Mouse (Mus musculus) embryonic facial prominence, embryonic 11.5 days (tissue): ENCODE data around the gene Primpol. TPM values are rescaled to one million over a fixed set of nuclear protein-coding genes. Genes with fewer than 3 reads are reported as not detected.

Source experiments
- ATAC-seq: fragments of 200-750 bp; cut with Nextera tagmentation; replicated peaks from 2 replicates; pipeline ENCODE4 v1.8.0; 2017; ENCODE audit warnings: low read depth; ENCODE audit not compliant: insufficient number of reproducible peaks, low FRiP score, low TSS enrichment
- DNase-seq: peaks from one replicate; pipeline ENCODE4 v3.0.0-alpha.2; 2015; ENCODE audit warnings: low spot score
- H3K27ac ChIP-seq: fragments of 300-500 bp; sonication (generic); replicated peaks from 2 replicates; pipeline ENCODE4 v1.5.1; 2014; ENCODE audit warnings: mild to moderate bottlenecking, low read depth, low read length, control low read depth
- H3K27me3 ChIP-seq: fragments of 300-500 bp; sonication (generic); 2 replicates; pipeline ENCODE4 v1.6.1; 2014; ENCODE audit warnings: mild to moderate bottlenecking, low read length, moderate library complexity, mixed read lengths; ENCODE audit not compliant: control insufficient read depth, insufficient read depth
- H3K36me3 ChIP-seq: fragments of 300-500 bp; sonication (generic); replicated peaks from 2 replicates; pipeline ENCODE4 v1.6.1; 2014; ENCODE audit warnings: low read depth, mild to moderate bottlenecking, low read length, moderate library complexity, mixed read lengths; ENCODE audit not compliant: control insufficient read depth, insufficient read depth
- H3K4me1 ChIP-seq: fragments of 300-500 bp; sonication (generic); 2 replicates; pipeline ENCODE4 v1.6.1; 2014; ENCODE audit warnings: low read length, mixed read lengths; ENCODE audit not compliant: control insufficient read depth, insufficient read depth
- H3K4me2 ChIP-seq: fragments of 300-500 bp; sonication (generic); 2 replicates; pipeline ENCODE4 v1.6.1; 2014; ENCODE audit warnings: low read depth, mild to moderate bottlenecking, control low read depth, low read length, moderate library complexity
- H3K4me3 ChIP-seq: fragments of 300-500 bp; sonication (generic); 2 replicates; pipeline ENCODE4 v1.5.1; 2014; ENCODE audit warnings: low read depth, low read length, control low read depth
- H3K9ac ChIP-seq: fragments of 300-500 bp; sonication (generic); replicated peaks from 2 replicates; pipeline ENCODE4 v1.6.1; 2014; ENCODE audit warnings: mild to moderate bottlenecking, control low read depth, low read length
- H3K9me3 ChIP-seq: fragments of 300-500 bp; sonication (generic); replicated peaks from 2 replicates; pipeline ENCODE4 v1.6.1; 2016; ENCODE audit warnings: mild to moderate bottlenecking, low read length, inconsistent platforms, mixed read lengths; ENCODE audit not compliant: control insufficient read depth
- WGBS: fragments of 180-500 bp; shearing (Covaris S2); extraction: QIAGEN DNeasy Blood & Tissue Kit; methylation state at CpG from one replicate; pipeline ENCODE4 v1.1.7; 2014; 5-methylcytosine and 5-hydroxymethylcytosine counted together
- polyA plus RNA-seq: library from polyadenylated mRNA; unstranded; fragments of >200 nt; fragmentation: Nextera tagmentation; extraction: Ambion mirVana; gene quantifications from 2 replicates; pipeline ENCODE4 v1.2.1, GENCODE M21; 2014

Primpol gene
- polyA plus RNA-seq, 1 experiment from 2014 or later: 11.2 TPM

DNA sequence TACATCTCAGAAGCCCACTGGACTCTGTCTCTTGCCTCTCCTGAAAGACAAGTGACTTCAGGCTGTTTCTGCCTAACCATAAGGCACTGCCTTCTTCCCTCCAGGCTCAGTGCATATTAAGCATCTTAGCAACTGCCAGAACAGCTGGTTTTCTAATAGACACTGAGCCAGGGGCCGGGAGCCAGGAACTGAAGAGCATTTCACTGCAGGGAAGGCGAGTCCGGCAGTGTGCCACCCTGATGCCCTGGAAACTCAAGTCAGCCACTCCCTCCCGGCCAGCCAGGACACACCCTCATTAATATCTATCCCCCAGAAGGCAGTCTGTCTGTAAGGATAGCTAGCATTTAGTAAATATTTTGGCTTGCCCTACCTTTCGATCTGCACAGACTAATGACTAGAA lies 77.3 kb downstream of the Primpol start:
- ATAC-seq: no peak
- no peaks in the 10 kb centered on the region for H3K36me3 ChIP-seq
- H3K9ac ChIP-seq: no peak overlapping the region
- no peak overlapping the region for H3K4me2 ChIP-seq
- no peaks in the 10 kb centered on the region for H3K27me3 ChIP-seq
- no peaks in the 10 kb centered on the region for H3K9me3 ChIP-seq
- DNase-seq: no peak
- H3K27ac ChIP-seq: no peak overlapping the region
- H3K4me1 ChIP-seq: no peaks in the 10 kb centered on the region
- WGBS: 64% methylated on average over 5 of the region's 5 CpGs
- H3K4me3 ChIP-seq: no peak overlapping the region

DNA sequence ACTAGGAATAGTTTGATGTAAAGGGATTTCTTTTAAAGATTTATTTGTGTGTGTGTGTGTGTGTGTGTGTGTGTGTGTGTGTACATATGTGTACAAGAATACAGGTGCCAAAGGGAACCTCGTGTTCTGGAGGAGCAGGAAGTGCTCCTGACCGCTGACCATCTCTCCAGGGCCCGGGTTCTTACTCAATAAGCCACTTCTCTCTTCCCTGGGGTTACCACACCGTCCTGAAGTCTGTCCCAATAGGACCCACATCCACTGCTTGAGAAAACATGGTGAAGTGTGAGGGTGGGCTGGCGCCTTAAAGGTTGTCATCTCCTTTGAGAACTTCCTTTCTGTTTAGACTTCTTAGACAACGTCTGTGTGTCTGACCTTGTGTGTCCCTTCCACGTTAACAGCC lies 83.1 kb downstream of the Primpol start:
- 86% methylated on average over 7 of the region's 7 CpGs for WGBS

DNA sequence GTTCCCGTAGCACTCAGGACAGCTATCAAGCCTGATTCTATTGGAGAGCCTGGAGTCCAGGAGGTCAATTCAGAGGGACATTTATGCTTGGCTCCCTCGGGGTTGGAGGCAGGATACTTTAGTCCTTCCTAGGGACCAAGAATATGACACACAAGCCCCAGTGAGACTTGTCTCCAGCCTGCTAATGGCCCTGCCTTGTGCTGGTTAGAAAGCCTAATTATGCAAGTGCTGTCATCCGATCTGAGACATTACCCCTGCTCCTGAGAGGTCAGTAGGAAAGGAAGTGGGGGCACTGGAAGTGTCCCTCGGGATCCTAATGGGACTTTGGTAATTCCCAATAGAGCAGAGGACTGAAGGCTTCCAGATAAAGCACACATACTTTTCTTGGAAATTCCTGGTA lies 86.5 kb downstream of the Primpol start:
- no peaks in the 10 kb centered on the region for H3K9me3 ChIP-seq
- H3K36me3 ChIP-seq: no peaks in the 10 kb centered on the region; the same call in 1 of the 2 replicates
- no peak for ATAC-seq
- no peak for DNase-seq
- H3K9ac ChIP-seq: no peak overlapping the region
- H3K4me3 ChIP-seq: no peak overlapping the region
- H3K4me1 ChIP-seq: no peaks in the 10 kb centered on the region
- no peaks in the 10 kb centered on the region for H3K27me3 ChIP-seq
- no peak overlapping the region for H3K4me2 ChIP-seq
- no peak overlapping the region for H3K27ac ChIP-seq
- WGBS: 26% methylated on average over 4 of the region's 4 CpGs

More for the DNA sequence above, 83.1 kb downstream of the Primpol start:
- H3K27ac ChIP-seq: no peak overlapping the region
- H3K9me3 ChIP-seq: no peaks in the 10 kb centered on the region
- DNase-seq: no peak
- H3K9ac ChIP-seq: no peak overlapping the region
- no peak overlapping the region for H3K4me3 ChIP-seq
- no peak for ATAC-seq
- no peaks in the 10 kb centered on the region; the same call in 1 of the 2 replicates for H3K36me3 ChIP-seq
- no peaks in the 10 kb centered on the region for H3K27me3 ChIP-seq
- H3K4me1 ChIP-seq: no peaks in the 10 kb centered on the region
- H3K4me2 ChIP-seq: no peak overlapping the region

DNA sequence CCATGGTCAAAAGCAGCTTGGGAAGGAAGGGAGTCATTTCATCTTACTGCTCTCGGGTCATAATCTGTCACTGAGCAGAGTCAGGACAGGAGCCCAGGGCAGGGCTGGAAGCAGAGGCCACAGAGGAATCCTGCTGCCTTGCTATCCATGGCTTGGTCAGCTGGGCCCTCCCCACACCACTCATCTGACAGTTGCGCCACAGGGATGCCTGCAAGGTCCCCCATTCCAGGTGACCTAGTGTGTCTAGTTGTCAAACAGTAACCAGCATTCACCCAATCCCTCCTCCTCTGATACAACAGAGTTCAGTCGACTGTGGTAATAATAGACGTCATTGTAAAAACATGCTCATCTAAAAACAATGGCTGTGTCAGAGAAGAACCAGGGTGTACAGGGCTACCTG lies 87.5 kb downstream of the Primpol start:
- Histone ChIP-seq H3K27me3 (no peaks in the 10 kb centered on the region), H3K9me3 (no peaks in the 10 kb centered on the region), H3K9ac (no peak overlapping the region), H3K27ac (no peak overlapping the region), H3K4me1 (no peaks in the 10 kb centered on the region), H3K36me3 (no peaks in the 10 kb centered on the region; the same call in 1 of the 2 replicates), H3K4me3 (no peak overlapping the region), H3K4me2 (no peak overlapping the region)
- no peak for DNase-seq
- 71% methylated on average over 4 of the region's 4 CpGs for WGBS
- no peak for ATAC-seq

DNA sequence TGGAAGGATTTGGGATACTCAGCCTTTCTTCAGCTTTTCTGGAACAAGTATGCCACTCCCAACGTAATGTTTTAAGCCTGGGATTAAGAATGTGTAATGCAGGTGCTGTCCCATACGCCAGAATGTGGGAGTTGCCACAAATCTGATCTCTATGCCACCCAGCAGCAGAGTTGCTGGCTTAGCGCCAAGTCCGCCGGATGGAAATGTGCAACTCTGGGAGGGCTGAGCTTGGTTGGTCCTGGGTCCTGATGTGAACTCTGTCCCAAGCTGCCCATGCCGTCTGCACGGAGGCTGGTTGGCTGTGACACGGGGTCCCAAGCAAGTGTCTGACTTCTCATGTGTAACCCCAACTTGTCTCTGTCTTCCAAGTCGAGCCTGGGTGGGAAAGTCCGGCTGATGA lies 90.2 kb downstream of the Primpol start:
- no peaks in the 10 kb centered on the region for H3K4me1 ChIP-seq
- no peak overlapping the region for H3K9ac ChIP-seq
- WGBS: 79% methylated on average over 10 of the region's 10 CpGs
- H3K4me2 ChIP-seq: no peak overlapping the region
- H3K9me3 ChIP-seq: no peaks in the 10 kb centered on the region
- H3K4me3 ChIP-seq: no peak overlapping the region
- H3K27ac ChIP-seq: no peak overlapping the region
- no peaks in the 10 kb centered on the region for H3K27me3 ChIP-seq
- ATAC-seq (no peak), DNase-seq (no peak)
- no peaks in the 10 kb centered on the region; the same call in 1 of the 2 replicates for H3K36me3 ChIP-seq

DNA sequence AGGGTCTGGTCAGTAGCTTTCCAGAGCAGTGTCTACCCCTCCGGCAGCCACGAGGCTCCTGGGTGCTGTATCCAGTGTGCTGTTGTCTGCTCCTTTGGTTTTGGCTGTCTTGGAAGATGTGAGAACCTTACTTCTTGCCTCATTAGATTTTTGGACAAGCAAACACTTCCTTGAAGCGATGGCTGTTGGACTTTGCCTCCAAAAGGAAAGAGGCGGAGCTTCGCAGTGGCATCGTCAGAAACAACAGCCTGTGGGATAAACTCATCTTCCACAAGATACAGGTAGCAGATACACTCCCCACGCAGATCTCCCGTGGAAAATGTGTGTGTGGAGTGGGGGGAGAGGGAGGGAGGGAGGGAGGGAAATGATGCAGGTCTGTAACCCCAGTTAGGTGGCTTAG lies 90.9 kb downstream of the Primpol start:
- no peak overlapping the region for H3K9ac ChIP-seq
- no peaks in the 10 kb centered on the region for H3K9me3 ChIP-seq
- H3K27me3 ChIP-seq: no peaks in the 10 kb centered on the region
- WGBS: 84% methylated on average over 8 of the region's 8 CpGs
- no peak for DNase-seq
- no peaks in the 10 kb centered on the region for H3K4me1 ChIP-seq
- no peak overlapping the region for H3K27ac ChIP-seq
- ATAC-seq: no peak
- H3K4me3 ChIP-seq: no peak overlapping the region
- H3K4me2 ChIP-seq: no peak overlapping the region
- H3K36me3 ChIP-seq: no peaks in the 10 kb centered on the region; the same call in 1 of the 2 replicates

Other genes with a start within 250 kb of the Primpol start
- 11.7 and 13.8 TPM in 2 replicates for gene Acsl1, start 146.2 kb downstream of the Primpol start, polyA plus RNA-seq
- 29.4 and 36.0 TPM in 2 replicates for gene Cenpu, start 65.2 kb downstream of the Primpol start, polyA plus RNA-seq
- 164 and 170 TPM in 2 replicates for gene Casp3, start 79 bp upstream of the Primpol start, polyA plus RNA-seq
- 12.3 and 13.7 TPM in 2 replicates for gene Irf2, start 122.5 kb upstream of the Primpol start, polyA plus RNA-seq